Mouse (Mus musculus) lung, adult 2 months (tissue): ENCODE measurements around the gene Rbak. TPM values are rescaled to one million over a fixed set of nuclear protein-coding genes. Genes with fewer than 3 reads are reported as not detected.

Source experiments
- DNase-seq: peaks from one replicate; pipeline ENCODE4 v3.0.0; 2022
- H3K4me1 ChIP-seq: fragments of 200-500 bp; 2 replicates; pipeline ENCODE4 v1.6.1; 2011; ENCODE audit warnings: low read length; ENCODE audit not compliant: control insufficient read depth, insufficient read depth
- H3K4me3 ChIP-seq: fragments of 200-500 bp; replicated peaks from 2 replicates; pipeline ENCODE3; 2011; ENCODE audit warnings: low read depth, mild to moderate bottlenecking, control low read depth, low read length; ENCODE audit errors: extremely low read depth
- CTCF ChIP-seq: fragments of 200-500 bp; IDR thresholded peaks from 2 replicates; pipeline ENCODE4 v1.5.1; 2011; ENCODE audit warnings: mild to moderate bottlenecking, low read length, control low read depth; ENCODE audit not compliant: insufficient read depth
- POLR2A ChIP-seq: fragments of 200-500 bp; IDR thresholded peaks from 2 replicates; pipeline ENCODE4 v1.6.1; 2011; ENCODE audit warnings: low read depth, mild to moderate bottlenecking, control low read depth, low read length, borderline replicate concordance; ENCODE audit errors: extremely low read depth
- WGBS: fragments of 180-500 bp; shearing (Covaris S2); methylation state at CpG from one replicate; pipeline ENCODE4 v1.1.7; 2018; 5-methylcytosine and 5-hydroxymethylcytosine counted together
- polyA plus RNA-seq: library from polyadenylated mRNA; depleted of rRNA; stranded (reverse); fragments of >200 nt; gene quantifications from 2 replicates; pipeline ENCODE4 v1.2.3, GENCODE M21; 2012; rRNA removed

Rbak gene
- polyA plus RNA-seq, 1 experiment = 4.8 TPM

DNA sequence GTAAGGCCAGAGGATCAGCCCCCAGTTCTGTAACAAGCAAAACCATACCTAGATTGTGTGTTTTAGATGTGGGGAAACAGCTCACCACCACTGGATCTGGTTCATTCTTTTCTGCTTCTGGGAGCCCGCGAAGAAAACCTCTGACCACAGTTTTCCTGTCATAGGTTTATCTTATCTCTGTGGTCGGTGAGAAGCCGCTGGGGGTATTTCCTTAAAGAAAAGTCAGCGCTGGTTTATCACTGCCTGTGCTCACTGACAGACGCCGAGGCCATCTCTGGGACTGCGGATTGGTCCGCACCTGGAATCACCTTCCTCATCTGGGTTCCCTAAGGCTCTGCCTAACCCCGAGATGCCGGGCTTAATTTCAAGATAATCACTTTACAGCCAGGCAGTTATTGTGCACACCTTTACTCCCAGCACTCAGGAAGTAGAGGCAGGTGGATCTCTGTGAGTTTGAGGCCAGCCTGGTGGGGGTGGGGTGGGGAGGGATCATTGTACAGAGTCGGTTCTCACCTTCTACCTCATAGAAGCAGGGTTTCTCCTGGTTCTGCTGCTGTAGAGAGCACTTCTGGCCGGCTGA is 47.5 kb downstream of the Rbak start:
- no peak for DNase-seq
- Histone ChIP-seq H3K4me3 (no peak overlapping the region), H3K4me1 (no peaks in the 10 kb centered on the region)
- 53% methylated on average over 13 of the region's 13 CpGs for WGBS
- TF ChIP-seq CTCF (no peak), POLR2A (no peak)

DNA sequence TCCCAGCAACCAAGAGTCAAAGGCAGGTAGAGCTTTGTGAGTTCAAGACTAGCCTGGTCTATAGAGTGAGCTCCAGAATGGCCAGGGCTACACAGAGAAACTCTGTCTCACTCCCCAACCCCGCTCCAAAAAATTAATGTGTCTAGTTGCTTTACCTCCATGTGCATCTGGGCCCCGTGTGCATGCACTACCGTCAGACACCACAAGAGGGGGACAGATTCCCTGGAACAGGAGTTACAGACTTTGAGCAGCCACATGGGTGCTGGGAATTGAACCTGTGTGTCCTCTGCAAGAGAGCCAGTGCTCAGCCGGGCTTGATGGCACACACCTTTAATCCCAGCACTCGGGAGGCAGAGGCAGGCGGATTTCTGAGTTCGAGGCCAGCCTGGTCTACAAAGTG is 50.2 kb downstream of the Rbak start:
- Histone ChIP-seq H3K4me1 (no peaks in the 10 kb centered on the region), H3K4me3 (no peak overlapping the region)
- DNase-seq = no peak
- TF ChIP-seq POLR2A (no peak), CTCF (peak; percentile 35)
- whole genome bisulfite sequencing = 90% methylated on average over 7 of the region's 7 CpGs

DNA sequence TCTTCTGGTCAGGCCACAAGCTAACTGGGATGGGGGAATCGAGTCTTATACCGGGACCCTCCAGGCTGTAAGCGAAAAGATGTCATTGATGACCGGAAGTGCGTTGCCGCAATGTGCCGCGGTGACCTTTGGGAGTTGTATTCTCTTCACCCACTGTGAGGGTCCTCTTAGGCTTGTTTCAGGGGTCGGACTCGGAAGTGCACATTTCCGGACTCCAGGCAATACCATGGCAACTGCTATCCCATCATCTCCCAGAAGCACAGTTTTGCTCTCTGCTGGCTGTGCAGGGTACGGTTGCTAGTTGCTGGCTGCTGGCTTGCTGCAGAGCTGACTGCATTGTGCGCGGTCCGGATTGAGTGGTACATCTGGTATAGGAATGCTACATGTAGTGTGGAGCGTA is 51.5 kb downstream of the Rbak start:
- no peak for TF ChIP-seq POLR2A
- TF ChIP-seq CTCF = no peak
- DNase-seq = no peak
- Histone ChIP-seq H3K4me1 (no peaks in the 10 kb centered on the region), H3K4me3 (no peak overlapping the region)
- 92% methylated on average over 16 of the region's 16 CpGs for WGBS

DNA sequence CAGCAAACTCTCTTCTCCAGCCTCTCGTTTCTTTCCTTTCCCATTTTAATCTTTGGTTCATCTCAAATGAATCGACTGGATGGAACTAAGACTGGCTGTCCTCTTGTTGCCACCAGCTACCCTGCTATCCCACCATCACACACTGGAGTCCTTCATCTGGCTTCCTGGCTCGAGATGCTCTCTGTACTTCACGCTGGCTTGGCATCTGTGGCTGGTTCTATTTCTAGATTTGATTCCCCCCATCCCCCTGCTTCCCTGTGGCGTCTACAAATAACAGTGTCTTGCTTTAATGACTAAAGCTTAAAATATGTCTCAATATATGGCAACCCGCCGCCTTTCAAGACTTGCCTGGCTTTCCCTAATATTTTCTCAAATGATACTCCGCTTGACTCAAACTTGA is 52.7 kb downstream of the Rbak start:
- DNase-seq = no peak
- TF ChIP-seq CTCF (no peak), POLR2A (no peak)
- Histone ChIP-seq H3K4me3 (no peak overlapping the region), H3K4me1 (no peaks in the 10 kb centered on the region)
- 66% methylated on average over 8 of the region's 8 CpGs for WGBS

DNA sequence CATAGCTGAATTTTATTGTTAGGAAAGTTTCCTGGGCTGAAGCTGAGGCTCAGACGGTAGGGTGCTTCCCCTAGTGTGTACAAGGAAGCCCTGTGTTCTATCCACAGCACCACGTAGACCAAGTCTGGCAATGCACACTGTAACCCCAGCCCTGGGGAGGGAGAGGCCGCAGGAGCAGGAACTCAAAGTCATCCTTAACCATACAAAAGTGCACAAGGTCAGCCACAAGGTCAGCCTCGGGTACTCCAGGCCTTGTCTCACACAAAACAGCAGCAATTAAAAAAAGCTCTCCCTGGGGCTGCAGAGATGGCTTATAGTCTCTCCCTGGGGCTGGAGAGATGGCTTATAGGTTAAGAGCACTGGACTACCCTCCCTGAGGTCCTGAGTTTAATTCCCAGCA is 53.7 kb downstream of the Rbak start:
- 60% methylated on average over 4 of the region's 4 CpGs for WGBS
- no peak for DNase-seq
- Histone ChIP-seq H3K4me3 (no peak overlapping the region), H3K4me1 (no peaks in the 10 kb centered on the region)
- no peak for TF ChIP-seq POLR2A
- TF ChIP-seq CTCF = no peak

DNA sequence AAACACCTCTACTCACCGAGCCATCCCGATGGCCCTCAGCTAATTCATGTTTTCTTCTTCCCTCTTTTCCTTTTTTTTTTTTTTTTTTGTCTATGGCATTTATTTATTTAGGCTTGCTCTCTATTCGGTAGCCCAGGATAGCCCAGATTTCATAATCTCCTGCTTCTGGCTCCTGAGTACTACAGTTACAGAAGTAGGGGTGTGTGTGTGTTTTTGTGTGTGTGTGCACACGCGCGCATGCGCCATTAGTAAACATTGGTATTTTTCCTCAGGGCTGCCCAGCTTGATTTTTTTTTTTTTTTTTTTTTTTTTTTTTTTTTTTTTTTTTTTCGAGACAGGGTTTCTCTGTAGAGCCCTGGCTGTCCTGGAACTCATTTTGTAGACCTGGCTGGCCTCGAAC is 54.5 kb downstream of the Rbak start:
- WGBS = 93% methylated on average over 8 of the region's 9 CpGs
- no peaks in the 10 kb centered on the region for H3K4me1 ChIP-seq
- no peak for TF ChIP-seq CTCF
- TF ChIP-seq POLR2A = no peak
- no peak for DNase-seq
- H3K4me3 ChIP-seq = no peak overlapping the region

DNA sequence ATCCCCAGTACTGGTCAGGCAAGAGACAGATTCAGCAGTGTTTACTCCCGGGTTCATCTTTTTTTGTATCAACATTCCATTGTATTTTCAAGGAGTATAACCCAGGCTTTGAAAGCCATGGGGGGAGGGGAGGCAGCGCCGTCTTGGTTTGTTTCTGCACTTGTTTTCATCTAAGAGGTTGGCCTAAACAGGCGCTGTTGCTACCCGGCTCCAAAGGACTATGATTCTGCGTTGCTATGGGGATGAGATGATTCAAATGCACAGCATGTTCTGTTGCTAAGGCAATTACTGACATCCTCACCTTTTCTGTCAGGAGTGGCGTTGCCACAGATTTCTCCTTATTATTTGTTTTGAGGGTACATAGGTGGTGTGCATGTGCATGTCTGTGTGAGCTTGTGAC is 55.0 kb downstream of the Rbak start:
- no peak for TF ChIP-seq POLR2A
- TF ChIP-seq CTCF = no peak
- no peak for DNase-seq
- no peaks in the 10 kb centered on the region for H3K4me1 ChIP-seq
- 60% methylated on average over 7 of the region's 7 CpGs for WGBS
- no peak overlapping the region for H3K4me3 ChIP-seq

DNA sequence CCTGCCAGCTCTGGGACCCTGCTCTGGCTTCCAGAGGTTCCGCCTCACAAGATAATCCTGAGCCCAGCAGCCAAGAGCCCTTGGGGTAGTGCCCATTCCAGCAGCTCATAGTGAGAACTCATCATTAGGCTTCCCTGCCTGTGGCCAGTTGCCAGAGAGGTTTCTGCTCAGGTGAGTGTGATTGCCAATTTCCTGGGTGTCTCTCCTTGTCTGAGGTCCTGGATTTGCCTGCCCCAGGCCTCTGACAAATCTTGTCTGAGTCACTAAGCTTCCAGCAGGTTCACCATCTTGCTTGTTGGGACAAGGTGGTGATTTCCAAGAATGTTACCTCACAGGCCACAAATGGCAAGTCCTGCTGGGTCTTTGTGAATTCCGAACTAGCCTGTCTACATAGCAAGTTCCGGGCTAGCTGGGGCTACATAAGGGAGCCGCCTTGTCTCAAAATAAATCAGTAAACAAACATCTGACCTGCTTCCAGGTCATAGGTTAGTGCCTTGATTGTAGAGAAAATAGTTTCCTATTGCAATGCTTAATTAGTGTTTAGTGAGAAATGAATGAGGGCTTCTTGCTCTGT is 55.7 kb downstream of the Rbak start:
- TF ChIP-seq POLR2A (no peak), CTCF (no peak)
- WGBS = 82% methylated on average over 4 of the region's 4 CpGs
- no peak for DNase-seq
- Histone ChIP-seq H3K4me3 (no peak overlapping the region), H3K4me1 (no peaks in the 10 kb centered on the region)

DNA sequence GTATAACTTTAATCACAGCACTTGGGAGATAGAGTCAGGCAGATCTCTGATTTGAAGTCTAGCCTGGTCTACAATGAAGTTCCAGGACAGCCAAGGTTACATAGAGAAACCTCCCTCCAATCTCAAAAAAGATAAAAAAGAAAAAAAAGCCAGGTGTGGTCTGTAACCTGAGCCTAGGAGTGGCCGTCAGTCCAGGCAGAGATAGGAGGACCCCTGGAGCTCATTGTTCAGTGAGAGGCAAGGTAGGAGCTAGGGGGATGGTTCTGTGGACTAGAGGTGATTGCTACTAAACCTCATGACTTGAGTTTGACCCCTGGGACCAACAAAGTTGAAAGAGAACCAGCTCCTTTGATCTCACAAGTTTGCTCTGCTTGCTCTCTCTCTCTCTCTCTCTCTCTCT is 57.9 kb downstream of the Rbak start:
- TF ChIP-seq POLR2A (no peak), CTCF (no peak)
- no peak for DNase-seq
- Histone ChIP-seq H3K4me3 (no peak overlapping the region), H3K4me1 (no peaks in the 10 kb centered on the region)
- 48% methylated on average over 1 of the region's 1 CpGs for WGBS

Other genes starting within 250 kb of the Rbak start
- 21.0 and 26.3 TPM in 2 replicates for gene Fscn1, start 220.4 kb downstream of the Rbak start, polyA plus RNA-seq
- gene Rnf216, start 67.8 kb downstream of the Rbak start, polyA plus RNA-seq = 27.7 and 29.8 TPM in 2 replicates
- gene Olfr718-ps1, start 33.2 kb downstream of the Rbak start, polyA plus RNA-seq = not detected in 2 replicates
- not detected in 2 replicates for gene Spdye4b, start 242 bp upstream of the Rbak start, polyA plus RNA-seq
- gene Spdye4a, start 46.1 kb upstream of the Rbak start, polyA plus RNA-seq = not detected in 2 replicates
- 12.0 and 12.2 TPM in 2 replicates for gene Zfp12, start 54.4 kb upstream of the Rbak start, polyA plus RNA-seq
- gene Zfp316, start 89.2 kb upstream of the Rbak start, polyA plus RNA-seq = 10.1 and 10.4 TPM in 2 replicates
- 1.4 and 1.5 TPM in 2 replicates for gene Zfp853, start 112.8 kb upstream of the Rbak start, polyA plus RNA-seq
- gene E130309D02Rik, start 134.6 kb upstream of the Rbak start, polyA plus RNA-seq = 21.8 and 25.1 TPM in 2 replicates
- 76.0 and 98.1 TPM in 2 replicates for gene Zdhhc4, start 148.5 kb upstream of the Rbak start, polyA plus RNA-seq
- 0.02 and 0.09 TPM in 2 replicates for gene Grid2ip, start 176.6 kb upstream of the Rbak start, polyA plus RNA-seq
- gene Kdelr2, start 223.1 kb upstream of the Rbak start, polyA plus RNA-seq = 131 TPM in 2 replicates